Mouse (Mus musculus): ENCODE results near the gene Cldn4.

DNA sequence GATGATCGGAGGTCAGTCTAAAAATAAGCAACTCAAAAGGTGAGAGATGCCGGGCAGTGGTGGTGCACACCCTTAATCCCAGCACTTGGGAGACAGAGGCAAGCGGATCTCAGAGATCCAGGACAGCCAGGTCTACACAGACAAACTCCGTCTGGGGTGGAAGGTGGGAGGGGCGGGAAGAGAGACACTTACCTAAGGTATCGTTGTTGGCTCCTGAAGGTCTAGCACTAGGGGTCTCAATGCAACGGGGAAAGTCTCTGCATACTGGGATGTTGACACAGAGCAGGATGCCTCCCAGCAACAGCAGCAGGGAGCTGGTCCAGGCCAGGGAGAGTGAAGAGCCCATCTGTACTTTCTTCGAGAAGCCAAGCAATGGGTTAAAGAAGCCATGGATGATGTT, 32.2 kb downstream of the Cldn4 start:
- TF ChIP-seq CTCF (IDR thresholded peaks at IDR 0.05; ENCODE audit: low read depth) (no peak), EP300 (IDR thresholded peaks at IDR 0.05; ENCODE audit: low read depth) (no peak)

Data from liver, embryonic 14.5 days (tissue).